Mouse (Mus musculus): ENCODE results near the gene Vars.

- TF ChIP-seq ZNF384 (IDR thresholded peaks at IDR 0.05; ENCODE audit: low read depth, low read length) = no peak
- no peak for TF ChIP-seq TCF12 (IDR thresholded peaks at IDR 0.05; ENCODE audit: low read depth, low read length)
- TF ChIP-seq NELFE (IDR thresholded peaks at IDR 0.05; ENCODE audit: low read depth, low read length) = no peak
- TF ChIP-seq CTCF (conservative IDR thresholded peaks at IDR 0.05 in 1 of 2, IDR thresholded peaks at IDR 0.05 in 1 of 2; ENCODE audit: low read depth in 2 of 2, low read length in 2 of 2) = no peak
- no peak for TF ChIP-seq SMC3 (IDR thresholded peaks at IDR 0.05; ENCODE audit: low read depth, low read length)
These were observed 46.9 kb upstream of the Vars start for GRCm38 (mm10) chr17:34953904-34954303.
